Mouse (Mus musculus) lung, postnatal 0 days (tissue): ENCODE measurements around the gene Ehbp1l1.

Experiments
- CTCF ChIP-seq: IDR thresholded peaks from 2 replicates; pipeline ENCODE4 v1.5.1; 2016; ENCODE audit warnings: antibody characterized with exemption, mild to moderate bottlenecking
- EP300 ChIP-seq: IDR thresholded peaks from 2 replicates; pipeline ENCODE4 v1.6.1; 2016; ENCODE audit warnings: antibody characterized with exemption, mild to moderate bottlenecking, control low read depth

- TF ChIP-seq EP300 (no peak), CTCF (no peak)
Measured at GRCm38 (mm10) chr19:5729444-5729815, 3.3 kb upstream of the Ehbp1l1 start, which contains the start of gene Fam89b.
